8 mouse cellular contexts compared by ENCODE assay signal in genomic region chr11:115275954-115276353, GRCm38 (mm10). TPM values are rescaled to one million over a fixed set of nuclear protein-coding genes. Genes with fewer than 3 reads are reported as not detected.
DNase-seq lines count a peak whose midpoint lies in the region; ATAC-seq and TF ChIP-seq lines count a peak whose summit lies in the region.

No protein-coding gene starts in this region.

- intact Hi-C loops in left cerebral cortex, postnatal 4 days (cut with DNase I): no loop called here

- no peak overlapping the region for H3ac ChIP-seq in C2C12 (ENCODE audit: control insufficient read depth, insufficient read length, low read depth)

- peak overlapping the region; percentile 85 for H3K4me3 ChIP-seq in erythroblast, embryonic 14.5 days (replicated peaks)
- H3K4me3 ChIP-seq in C2C12 (ENCODE audit: insufficient read depth, poor library complexity, severe bottlenecking): peak overlapping the region; percentile 44
- H3K4me3 ChIP-seq in forebrain, embryonic 15.5 days: peak overlapping the region; percentile 72
- H3K4me3 ChIP-seq in liver, embryonic 15.5 days (replicated peaks): peak overlapping the region; percentile 63

- no peaks in the 10 kb centered on the region for H3K9me3 ChIP-seq in erythroblast, embryonic 14.5 days (ENCODE audit: control insufficient read depth, low read length)
- no peaks in the 10 kb centered on the region for H3K9me3 ChIP-seq in forebrain, embryonic 15.5 days
- H3K9me3 ChIP-seq in liver, embryonic 15.5 days (replicated peaks): no peaks in the 10 kb centered on the region

- peak overlapping the region; percentile 82 for H3K4me2 ChIP-seq in forebrain, embryonic 15.5 days (replicated peaks)
- peak overlapping the region; percentile 97 for H3K4me2 ChIP-seq in liver, embryonic 15.5 days

- no peak for TF ChIP-seq CTCF in C2C12 (IDR thresholded peaks at IDR 0.05; ENCODE audit: control insufficient read depth, insufficient read depth, insufficient read length)

- no peaks in the 10 kb centered on the region for H3K27me3 ChIP-seq in erythroblast, embryonic 14.5 days (ENCODE audit: control insufficient read depth)
- no peaks in the 10 kb centered on the region for H3K27me3 ChIP-seq in C2C12 (ENCODE audit: control insufficient read depth, insufficient read depth, insufficient read length)
- H3K27me3 ChIP-seq in forebrain, embryonic 15.5 days: no peaks in the 10 kb centered on the region
- H3K27me3 ChIP-seq in liver, embryonic 15.5 days: no peaks in the 10 kb centered on the region

- H3K79me3 ChIP-seq in C2C12 (ENCODE audit: low read depth): no peaks in the 10 kb centered on the region

- peaks cover 45% of the 10 kb centered on the region for H3K4me1 ChIP-seq in erythroblast, embryonic 14.5 days (ENCODE audit: control insufficient read depth)
- peaks cover 26% of the 10 kb centered on the region for H3K4me1 ChIP-seq in forebrain, embryonic 15.5 days
- peaks cover 64% of the 10 kb centered on the region for H3K4me1 ChIP-seq in liver, embryonic 15.5 days (replicated peaks)

- H3K9ac ChIP-seq in forebrain, embryonic 15.5 days (replicated peaks): peak overlapping the region; percentile 75
- H3K9ac ChIP-seq in liver, embryonic 15.5 days: peak overlapping the region; percentile 74

- no peak for ATAC-seq in erythroblast, adult 5-6 weeks (replicated peaks; ENCODE audit: low FRiP score, poor library complexity, severe bottlenecking)
- ATAC-seq in forebrain, embryonic 15.5 days (replicated peaks): no peak
- ATAC-seq in liver, embryonic 15.5 days (ENCODE audit: insufficient read depth): no peak

- H3K36me3 ChIP-seq in erythroblast, embryonic 14.5 days (ENCODE audit: control insufficient read depth): peaks cover 15% of the 10 kb centered on the region; the same call in 1 of the 2 replicates
- H3K36me3 ChIP-seq in C2C12 (ENCODE audit: control insufficient read depth, insufficient read depth): no peaks in the 10 kb centered on the region
- no peaks in the 10 kb centered on the region for H3K36me3 ChIP-seq in forebrain, embryonic 15.5 days
- no peaks in the 10 kb centered on the region for H3K36me3 ChIP-seq in liver, embryonic 15.5 days (replicated peaks)

- peak overlapping the region; percentile 91 for H3K27ac ChIP-seq in forebrain, embryonic 15.5 days (replicated peaks)
- H3K27ac ChIP-seq in liver, embryonic 15.5 days (replicated peaks): no peak overlapping the region

- WGBS in forebrain, embryonic 15.5 days: 58% methylated on average over 3 of the region's 3 CpGs
- 34% methylated on average over 3 of the region's 3 CpGs for WGBS in liver, embryonic 15.5 days (ENCODE audit: insufficient replicate concordance)

- DNase-seq in frontal cortex, postnatal 14 days (ENCODE audit: low spot score in 2 of 2): no peak
- DNase-seq in cerebellum, postnatal 4 days (ENCODE audit: low spot score in 2 of 2): no peak
- no peak for DNase-seq in left cerebral cortex, postnatal 4 days

- H3K79me2 ChIP-seq in C2C12 (ENCODE audit: control insufficient read depth, insufficient read depth): no peaks in the 10 kb centered on the region

TF ChIP-seq in C2C12, 6 proteins besides CTCF, POLR2A, EP300 and RAD21:
- TF ChIP-seq FOSL1 (IDR thresholded peaks at IDR 0.05; ENCODE audit: insufficient read depth, low read length, poor library complexity, severe bottlenecking) (no peak), USF1 (IDR thresholded peaks at IDR 0.05; ENCODE audit: low read depth) (no peak), MYOD1 (IDR thresholded peaks at IDR 0.05; ENCODE audit: control insufficient read depth, insufficient read length, low read depth) (no peak), MAX (IDR thresholded peaks at IDR 0.05) (no peak), MYOG (IDR thresholded peaks at IDR 0.05; ENCODE audit: control insufficient read depth, extremely low read depth, insufficient read length) (no peak), CEBPB (IDR thresholded peaks at IDR 0.05; ENCODE audit: low read depth) (no peak)
TF ChIP-seq in C2C12: peak in this region for 0.

RNA-seq across cellular contexts. Expression of gene Fdxr, which starts 0.9 kb away (rescaled TPM):
- 1.3 and 1.5 TPM in 2 replicates for polyA plus RNA-seq in erythroblast, embryonic 14.5 days (2012)
- total RNA-seq in erythroblast, adult 5-6 weeks (2015; ENCODE audit: low replicate concordance): 4.2 TPM in 1 of 2 replicates, not detected in the other
- 2.9 TPM in 1 of 2 replicates, not detected in the other for total RNA-seq in erythroblast, adult 5-6 weeks (2017; ENCODE audit: low replicate concordance)
- 10.7 TPM for polyA plus RNA-seq in C2C12 (2012; fragmentation: generic; extraction: Trizol)
- 23.9 and 24.0 TPM in 2 replicates for polyA plus RNA-seq in forebrain, embryonic 15.5 days (2015; fragmentation: Nextera tagmentation; extraction: Ambion mirVana)
- 19.5 and 21.1 TPM in 2 replicates for polyA plus RNA-seq in liver, embryonic 15.5 days (2015; fragmentation: Nextera tagmentation; extraction: Ambion mirVana)
- 10 to 100 TPM; 24.4 to 25.8 TPM for total RNA-seq in left cerebral cortex, postnatal 4 days (2021)

RNA-seq across cellular contexts. Expression of gene Grin2c, which starts 8.9 kb away (rescaled TPM):
- polyA plus RNA-seq in erythroblast, embryonic 14.5 days (2012): 0.01 TPM in 2 replicates
- total RNA-seq in erythroblast, adult 5-6 weeks (2015; ENCODE audit: low replicate concordance): not detected in 2 replicates
- not detected in 2 replicates for total RNA-seq in erythroblast, adult 5-6 weeks (2017; ENCODE audit: low replicate concordance)
- not detected for polyA plus RNA-seq in C2C12 (2012; fragmentation: generic; extraction: Trizol)
- 0.22 and 0.23 TPM in 2 replicates for polyA plus RNA-seq in forebrain, embryonic 15.5 days (2015; fragmentation: Nextera tagmentation; extraction: Ambion mirVana)
- polyA plus RNA-seq in liver, embryonic 15.5 days (2015; fragmentation: Nextera tagmentation; extraction: Ambion mirVana): 0.05 TPM in 2 replicates
- total RNA-seq in left cerebral cortex, postnatal 4 days (2021): 1 to 10 TPM; 1.4 to 2.0 TPM

RNA-seq across cellular contexts. Expression of gene Fads6, which starts 21.5 kb away (rescaled TPM):
- polyA plus RNA-seq in erythroblast, embryonic 14.5 days (2012): 0.01 TPM in 1 of 2 replicates, not detected in the other
- 0.21 TPM in 1 of 2 replicates, not detected in the other for total RNA-seq in erythroblast, adult 5-6 weeks (2015; ENCODE audit: low replicate concordance)
- total RNA-seq in erythroblast, adult 5-6 weeks (2017; ENCODE audit: low replicate concordance): 0.26 and 0.84 TPM in 2 replicates
- polyA plus RNA-seq in C2C12 (2012; fragmentation: generic; extraction: Trizol): 0.21 TPM
- 0.37 TPM in 2 replicates for polyA plus RNA-seq in forebrain, embryonic 15.5 days (2015; fragmentation: Nextera tagmentation; extraction: Ambion mirVana)
- polyA plus RNA-seq in liver, embryonic 15.5 days (2015; fragmentation: Nextera tagmentation; extraction: Ambion mirVana): 3.4 and 4.1 TPM in 2 replicates
- total RNA-seq in left cerebral cortex, postnatal 4 days (2021): 1 to 10 TPM; 2.9 to 4.1 TPM

RNA-seq across cellular contexts. Expression of gene Otop2, which starts 31.0 kb away (rescaled TPM):
- polyA plus RNA-seq in erythroblast, embryonic 14.5 days (2012): not detected in 2 replicates
- total RNA-seq in erythroblast, adult 5-6 weeks (2015; ENCODE audit: low replicate concordance): not detected in 2 replicates
- not detected in 2 replicates for total RNA-seq in erythroblast, adult 5-6 weeks (2017; ENCODE audit: low replicate concordance)
- not detected for polyA plus RNA-seq in C2C12 (2012; fragmentation: generic; extraction: Trizol)
- polyA plus RNA-seq in forebrain, embryonic 15.5 days (2015; fragmentation: Nextera tagmentation; extraction: Ambion mirVana): 0.08 TPM in 1 of 2 replicates, not detected in the other
- polyA plus RNA-seq in liver, embryonic 15.5 days (2015; fragmentation: Nextera tagmentation; extraction: Ambion mirVana): not detected in 2 replicates
- total RNA-seq in left cerebral cortex, postnatal 4 days (2021): not detected

RNA-seq across cellular contexts. Expression of gene Ush1g, which starts 45.9 kb away (rescaled TPM):
- polyA plus RNA-seq in erythroblast, embryonic 14.5 days (2012): not detected in 2 replicates
- not detected in 2 replicates for total RNA-seq in erythroblast, adult 5-6 weeks (2015; ENCODE audit: low replicate concordance)
- not detected in 2 replicates for total RNA-seq in erythroblast, adult 5-6 weeks (2017; ENCODE audit: low replicate concordance)
- polyA plus RNA-seq in C2C12 (2012; fragmentation: generic; extraction: Trizol): 0.01 TPM
- 0.05 TPM in 1 of 2 replicates, not detected in the other for polyA plus RNA-seq in forebrain, embryonic 15.5 days (2015; fragmentation: Nextera tagmentation; extraction: Ambion mirVana)
- 0.20 and 0.22 TPM in 2 replicates for polyA plus RNA-seq in liver, embryonic 15.5 days (2015; fragmentation: Nextera tagmentation; extraction: Ambion mirVana)
- total RNA-seq in left cerebral cortex, postnatal 4 days (2021): under 1 TPM in 1 of 2 experiments, not detected in 1; 0.24 TPM
